Mouse (Mus musculus) ES-Bruce4 (cell line): ENCODE data around the gene Hnrnpul1.

Source experiments
- CTCF ChIP-seq: IDR thresholded peaks from one replicate; pipeline ENCODE4 v1.8.1; 2011; ENCODE audit warnings: low read depth, low read length
- POLR2A ChIP-seq: IDR thresholded peaks from one replicate; pipeline ENCODE4 v1.8.1; 2011; ENCODE audit warnings: low read length; ENCODE audit not compliant: insufficient read depth

GRCm38 (mm10) chr7:25671686-25672085 lies 82.9 kb downstream of the Hnrnpul1 start:
- TF ChIP-seq POLR2A (no peak), CTCF (no peak)
